ENCODE assay signal across 33 mouse cellular contexts in genomic region chr3:75692088-75692487, GRCm38 (mm10). TPM values are rescaled to one million over a fixed set of nuclear protein-coding genes. Genes with fewer than 3 reads are reported as not detected.
"Had no signal": no experiment of that assay in that cellular context is flagged by ENCODE, and none has a peak within 500 bp of the region (broad histone marks: within the 10 kb centered on the region; RNA-seq: fewer than 3 reads in every experiment).

No protein-coding gene starts in this region.

- H3K9ac ChIP-seq: liver, embryonic 13.5 days; lung, embryonic 14.5 days had no signal

- ATAC-seq: lung, postnatal 0 days had no signal

- H3K36me3 ChIP-seq: liver, embryonic 13.5 days had no signal

- H3K27me3 ChIP-seq: liver, embryonic 13.5 days; megakaryocyte, embryonic 14.5 days had no signal

- H3K27ac ChIP-seq: kidney, postnatal 0 days; layer of hippocampus, adult 2 months; liver, embryonic 13.5 days; macrophage had no signal

- DNase-seq: kidney, adult 2 months; kidney, postnatal 25 days; layer of hippocampus, adult 9-11 months; liver, embryonic 13.5 days; lung, embryonic 14.5 days; midbrain, embryonic 14.5 days; right cerebral cortex, adult 18-20 months; right cerebral cortex, postnatal 25 days; spleen, adult 18-20 months; thymus, adult 18-20 months; thymus, postnatal 36 days had no signal

- H3K4me3 ChIP-seq: layer of hippocampus, adult 2 months; liver, embryonic 13.5 days; megakaryocyte, embryonic 14.5 days had no signal

- H3K4me1 ChIP-seq: liver, embryonic 13.5 days had no signal

- H3K4me2 ChIP-seq: liver, embryonic 13.5 days; lung, embryonic 14.5 days; midbrain, embryonic 11.5 days had no signal

- H3K9me3 ChIP-seq: liver, embryonic 13.5 days; megakaryocyte, embryonic 14.5 days had no signal

RNA-seq across cellular contexts. Expression of gene Gm29133, which starts 55.9 kb away (rescaled TPM):
- total RNA-seq: layer of hippocampus, adult 2 months; layer of hippocampus, postnatal 25 days; left cerebral cortex, adult 18-20 months; left cerebral cortex, postnatal 10 days; left cerebral cortex, postnatal 36 days; liver, adult 2 months; midbrain, postnatal 0 days had no signal
- polyA plus RNA-seq: kidney, adult 2 months; kidney, embryonic 14.5 days; kidney, postnatal 0 days; large intestine, adult 2 months; limb, embryonic 11.5 days; limb, embryonic 14.5 days; liver, adult 2 months; liver, embryonic 13.5 days; liver, embryonic 16.5 days; lung, embryonic 14.5 days; lung, postnatal 0 days; macrophage; midbrain, embryonic 11.5 days; midbrain, embryonic 14.5 days; midbrain, postnatal 0 days; neural tube, embryonic 11.5 days; neural tube, embryonic 14.5 days; stomach, embryonic 16.5 days; testis, adult 2 months; urinary bladder, adult 2 months had no signal
